Mouse (Mus musculus) urinary bladder, postnatal 36 days (tissue): ENCODE measurements around the gene Arid5b.

Experiments used
- DNase-seq, 2 experiments: peaks; one replicate each; pipeline ENCODE4 v3.0.0; 2022; ENCODE audit warnings: low spot score in 2 of 2, mixed read lengths in 1 of 2

Gene Arid5b

DNA sequence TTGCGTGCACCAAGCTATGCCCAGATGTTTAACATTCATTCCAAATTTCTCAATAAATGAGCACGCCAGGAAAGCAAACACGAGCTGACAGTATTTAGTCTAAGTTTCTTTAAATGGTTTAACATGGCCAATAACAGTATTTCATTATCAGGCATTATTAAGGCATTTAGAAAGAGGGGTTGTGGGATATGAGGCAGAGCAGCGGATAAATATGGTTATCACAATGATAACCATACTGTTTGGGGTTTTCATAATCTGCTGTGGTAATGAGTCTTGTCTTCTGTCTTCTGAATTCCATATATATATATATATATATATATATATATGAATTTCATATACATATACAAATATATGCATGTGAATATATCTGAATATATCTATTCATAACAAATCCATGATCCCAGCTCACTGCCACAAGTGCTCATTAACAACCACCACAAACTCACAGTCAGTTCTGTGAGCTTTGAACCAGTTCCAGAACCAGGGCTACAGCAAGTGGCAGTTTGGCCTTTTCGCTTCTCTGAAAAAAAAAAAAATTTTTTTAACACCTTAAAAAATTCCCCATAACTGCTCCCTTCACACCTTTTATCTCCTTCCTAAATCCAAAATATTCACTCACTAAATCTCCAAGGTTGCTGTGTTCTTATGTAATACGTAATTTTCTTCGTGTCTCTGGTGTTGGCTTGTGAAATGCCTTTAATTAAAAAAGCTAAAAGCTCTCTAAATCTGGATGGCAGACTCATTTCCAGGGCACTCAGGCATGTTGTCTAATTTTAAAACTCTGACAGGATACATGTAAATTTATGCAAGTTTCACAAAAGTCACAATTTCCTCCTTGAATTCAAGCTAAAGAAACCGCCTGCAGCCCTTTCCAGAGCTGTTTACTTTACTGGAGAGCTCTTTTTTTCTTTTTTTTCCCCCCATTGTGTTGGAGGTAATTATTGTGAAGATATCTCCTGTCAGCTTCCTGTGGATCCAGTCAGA is 113.5 kb downstream of the Arid5b start:
- no peak for DNase-seq

DNA sequence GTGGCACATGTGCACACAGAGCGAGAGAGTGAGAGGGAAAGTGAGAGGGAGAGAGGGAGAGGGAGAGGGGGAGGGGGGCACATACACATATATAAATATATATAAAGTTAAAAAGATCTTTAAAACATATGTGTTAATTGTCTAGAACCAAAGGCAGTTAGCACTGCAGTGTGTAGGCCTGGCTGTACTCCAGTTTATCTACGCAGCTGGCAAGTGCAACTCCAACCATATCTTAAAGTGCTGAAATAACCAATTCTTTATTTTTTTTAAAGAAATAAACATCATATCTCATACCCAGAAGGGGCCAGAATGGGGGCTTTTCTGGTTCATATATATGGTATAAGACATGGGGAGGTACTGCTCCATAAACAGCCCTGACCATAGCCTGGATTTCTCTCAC is 114.4 kb downstream of the Arid5b start:
- DNase-seq: no peak

DNA sequence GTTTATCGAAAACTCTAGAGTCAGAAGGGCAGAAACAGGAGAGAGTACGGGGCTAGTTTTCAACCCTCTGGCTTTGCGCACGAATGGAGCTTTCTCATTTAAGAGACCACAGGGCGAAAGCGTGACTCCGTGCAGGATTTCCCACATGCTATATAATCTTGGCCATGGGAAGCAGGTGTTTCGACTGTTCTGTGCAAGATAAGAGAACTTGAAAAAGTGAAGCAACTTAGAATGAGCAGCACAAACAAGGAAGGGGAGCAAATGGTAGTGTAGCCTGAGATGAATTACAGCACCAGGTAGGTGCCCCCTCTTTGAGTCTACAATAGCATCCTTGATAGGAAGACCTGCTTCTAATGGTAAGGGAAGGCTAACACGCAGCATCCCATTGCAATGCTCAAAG is 118.8 kb downstream of the Arid5b start:
- DNase-seq: no peak

DNA sequence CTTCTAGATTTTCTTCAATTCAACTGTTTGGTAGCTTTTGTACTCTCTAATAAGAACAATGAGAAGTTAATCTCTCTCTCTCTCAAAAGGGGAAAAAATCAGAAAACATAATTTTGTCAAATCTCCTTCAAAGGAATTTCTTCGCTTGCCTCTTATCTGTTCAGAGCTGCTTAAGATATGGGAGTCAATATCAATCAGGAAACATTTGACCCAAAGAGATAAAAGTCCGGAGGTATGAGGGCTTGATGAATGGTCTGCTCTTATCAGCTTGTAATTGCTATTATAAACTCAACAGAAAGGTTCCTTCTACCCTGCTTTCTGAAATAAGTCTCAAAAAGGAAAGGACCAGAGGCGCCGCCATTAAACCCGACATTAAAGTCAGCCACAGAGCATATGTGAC is 120.0 kb downstream of the Arid5b start:
- no peak for DNase-seq

DNA sequence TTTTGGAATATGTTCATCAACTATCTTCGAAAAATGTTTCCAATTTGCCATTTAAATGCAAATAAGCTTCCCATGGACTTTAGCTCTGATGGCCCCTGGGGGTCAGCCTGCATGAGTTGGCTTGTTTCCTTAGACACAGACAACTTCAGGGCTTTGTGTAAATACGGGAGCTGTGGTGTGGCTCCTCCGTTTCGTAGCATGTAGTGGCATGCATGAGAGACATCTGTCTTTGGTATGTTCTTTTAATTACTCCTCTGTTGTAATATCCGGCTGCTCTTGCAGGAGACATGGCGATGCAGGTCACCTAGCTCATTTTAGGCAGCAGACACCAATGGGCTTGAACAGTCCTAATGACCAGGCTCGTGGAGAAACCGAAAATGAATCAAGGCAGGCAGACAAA is 121.0 kb downstream of the Arid5b start:
- no peak for DNase-seq

DNA sequence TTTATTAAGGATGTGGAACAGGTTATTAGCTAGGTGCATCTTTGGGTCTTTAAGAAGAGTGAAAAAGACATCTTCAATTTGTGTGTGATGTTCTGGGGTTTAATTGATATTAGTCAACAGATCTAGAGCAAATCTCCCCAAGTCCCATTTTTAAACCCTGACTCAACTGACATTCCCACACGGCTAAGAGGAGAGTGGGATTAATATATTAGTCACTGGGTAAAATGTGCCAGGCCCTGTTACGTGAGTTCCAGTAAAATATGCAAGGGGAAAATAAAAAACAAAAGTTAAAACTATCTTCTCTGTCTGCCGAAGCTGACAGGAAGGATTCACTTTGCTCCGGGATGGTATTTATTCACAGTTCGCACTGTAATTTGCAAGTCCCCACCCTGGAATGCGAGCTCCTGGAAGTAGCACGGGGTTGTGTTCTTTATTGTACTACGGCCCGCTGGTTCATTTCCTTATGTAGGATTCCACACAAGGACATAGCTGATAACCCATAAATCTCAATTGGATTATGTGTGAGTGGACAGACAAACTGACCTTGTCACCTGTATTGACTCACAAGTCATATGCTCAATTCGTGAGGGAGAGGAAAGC is 121.8 kb downstream of the Arid5b start:
- no peak for DNase-seq

DNA sequence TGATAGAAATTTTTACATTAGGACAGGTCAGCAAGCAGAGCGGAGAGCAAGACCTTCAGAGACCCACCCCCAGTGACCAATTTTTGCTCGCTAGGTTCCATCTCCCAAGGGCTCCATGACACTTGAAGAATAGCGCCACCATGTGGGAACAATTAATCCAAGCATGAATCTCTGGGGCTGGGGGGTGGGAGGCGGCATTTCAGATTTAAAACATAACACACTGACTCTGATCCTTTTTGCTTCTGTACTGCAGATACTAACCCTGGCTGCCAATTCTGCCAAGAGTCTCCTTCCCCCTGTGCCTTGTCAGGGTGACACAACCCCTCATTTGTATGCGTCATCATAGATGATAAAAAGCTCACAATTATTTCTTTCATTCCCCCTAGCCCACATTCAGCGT is 122.4 kb downstream of the Arid5b start:
- DNase-seq: no peak

DNA sequence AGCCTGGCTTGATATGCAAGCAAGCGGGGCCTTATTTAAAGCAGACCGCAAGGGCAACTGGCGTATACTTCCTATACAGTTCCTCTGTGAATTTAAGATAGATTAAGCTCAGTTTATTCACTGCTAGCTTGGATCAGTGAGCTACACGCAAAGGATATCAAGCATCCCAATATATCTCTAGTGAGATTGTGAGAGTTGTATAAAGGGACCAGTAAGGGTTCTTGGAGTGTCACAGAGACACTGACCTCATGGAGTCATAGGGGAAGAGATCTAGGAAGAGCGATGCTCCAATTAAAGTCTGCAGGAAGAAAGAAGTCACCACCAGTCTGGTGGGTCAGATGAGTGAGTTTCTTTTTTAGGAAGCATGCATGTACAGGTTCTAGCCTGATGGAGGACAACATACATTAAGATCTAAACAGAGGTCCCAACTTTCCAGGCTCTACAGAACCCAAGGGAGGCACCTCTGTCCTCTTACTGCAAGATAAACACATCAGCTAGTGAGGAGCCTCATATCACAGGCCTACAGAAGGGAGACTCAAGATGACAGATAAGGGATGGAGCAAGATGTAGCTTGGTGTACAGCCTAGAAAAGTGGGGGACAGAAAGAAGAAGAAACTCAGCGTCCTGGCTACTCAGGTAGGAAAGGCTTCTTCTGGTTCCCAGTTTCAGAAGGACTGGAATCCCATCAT is 123.0 kb downstream of the Arid5b start:
- DNase-seq: no peak

DNA sequence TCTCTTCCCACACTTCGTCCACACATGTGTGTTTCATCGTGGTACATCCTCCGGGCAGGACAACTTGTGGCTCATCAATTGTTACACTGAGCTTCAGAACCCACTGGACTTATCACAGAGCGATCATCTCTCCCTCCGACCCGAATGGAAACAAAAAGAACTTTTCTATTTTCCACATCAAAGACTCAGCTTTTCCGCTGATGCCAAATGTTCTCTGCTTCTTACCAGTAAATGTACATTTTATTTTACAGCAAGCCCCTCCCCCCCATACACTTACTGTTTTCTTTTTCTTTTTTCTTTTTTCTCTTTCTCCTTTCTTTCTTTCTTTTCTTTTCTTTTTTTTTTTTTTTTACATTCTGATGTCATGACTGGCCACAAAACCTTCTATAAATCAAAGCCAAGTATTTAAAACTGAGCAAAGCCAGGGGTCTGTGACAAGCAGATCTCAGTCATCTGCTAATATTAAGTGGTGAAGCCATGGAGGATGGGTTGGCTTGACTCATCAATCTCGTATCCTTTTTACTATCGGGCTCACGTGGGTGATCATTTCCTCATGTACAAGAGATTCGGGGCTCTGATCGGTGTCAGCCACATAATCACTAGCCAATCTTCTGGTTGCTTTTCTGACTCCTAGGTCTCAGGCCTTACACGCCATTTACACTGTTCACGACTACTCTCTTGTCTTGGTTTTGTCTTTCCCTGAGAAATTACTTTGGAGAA is 124.3 kb downstream of the Arid5b start:
- no peak for DNase-seq

DNA sequence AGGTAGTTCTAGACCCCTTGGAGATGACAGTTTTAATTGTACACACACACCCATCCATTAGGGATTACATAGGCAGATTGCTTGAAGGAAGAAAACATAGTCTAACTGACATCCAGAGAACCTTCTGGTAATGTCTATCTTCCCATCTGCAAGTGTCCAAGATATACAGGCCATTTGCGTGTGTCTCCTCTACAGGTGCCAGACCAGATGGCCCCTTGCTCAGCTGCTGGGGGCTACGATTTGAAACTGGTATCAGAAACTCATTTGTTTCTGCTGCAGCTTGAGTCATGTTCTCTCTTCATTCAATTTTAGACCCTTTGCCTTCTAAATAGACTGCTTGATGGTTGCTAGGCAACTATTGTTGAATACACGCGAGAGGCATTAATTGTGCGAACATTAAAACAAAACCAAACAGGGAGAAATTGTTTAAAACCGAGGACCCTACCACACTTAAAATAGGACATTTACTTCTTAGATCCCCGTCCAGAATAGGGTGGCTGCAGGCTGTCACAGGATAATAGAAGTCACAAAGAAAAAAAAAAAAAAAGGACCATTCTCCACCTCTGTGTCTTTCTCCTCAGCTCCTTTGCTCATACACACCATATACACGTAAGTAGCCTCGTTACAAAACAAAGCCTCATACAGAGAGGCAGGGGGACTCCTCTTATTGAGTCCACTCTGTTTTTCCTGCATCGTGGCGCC is 125.0 kb downstream of the Arid5b start:
- DNase-seq: no peak

DNA sequence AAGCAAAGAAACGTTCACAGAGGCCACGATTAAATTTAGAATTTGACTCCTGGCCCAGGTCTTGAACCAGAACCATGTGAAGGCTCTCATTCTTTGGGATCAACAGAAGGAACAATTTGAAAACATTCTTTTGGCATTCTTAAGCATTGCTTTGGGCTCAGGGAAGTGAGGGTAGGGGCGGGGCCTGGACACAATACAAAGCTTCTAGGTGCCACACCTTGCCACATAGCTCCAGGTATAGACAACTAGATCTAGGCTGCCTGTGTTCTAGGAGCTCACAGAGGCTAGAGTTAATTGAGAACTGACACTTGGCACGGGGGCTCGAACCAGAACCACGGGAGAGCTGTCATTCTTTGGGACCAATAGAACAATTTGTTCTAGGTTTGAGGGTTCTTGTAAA is 130.0 kb downstream of the Arid5b start:
- no peak for DNase-seq

DNA sequence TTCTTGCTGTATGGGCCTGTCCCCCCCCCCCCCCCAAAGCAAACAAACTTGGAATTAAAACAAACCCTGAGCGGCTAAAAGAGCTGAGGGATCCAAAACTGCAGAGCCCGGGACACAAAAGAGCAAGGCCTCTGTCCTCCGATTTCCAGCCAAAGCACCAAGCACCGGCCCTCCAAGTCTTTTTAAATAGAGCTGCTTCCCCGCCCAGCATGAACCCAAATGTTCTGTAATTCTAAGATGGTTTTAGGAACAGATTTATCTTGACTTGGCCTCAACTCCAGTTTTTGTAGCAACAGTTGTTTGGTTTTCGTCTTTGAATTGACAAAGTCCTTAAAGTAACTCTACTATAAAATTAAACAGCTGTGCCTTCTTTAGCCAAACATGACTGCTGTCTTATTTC is 130.8 kb downstream of the Arid5b start:
- DNase-seq: no peak

DNA sequence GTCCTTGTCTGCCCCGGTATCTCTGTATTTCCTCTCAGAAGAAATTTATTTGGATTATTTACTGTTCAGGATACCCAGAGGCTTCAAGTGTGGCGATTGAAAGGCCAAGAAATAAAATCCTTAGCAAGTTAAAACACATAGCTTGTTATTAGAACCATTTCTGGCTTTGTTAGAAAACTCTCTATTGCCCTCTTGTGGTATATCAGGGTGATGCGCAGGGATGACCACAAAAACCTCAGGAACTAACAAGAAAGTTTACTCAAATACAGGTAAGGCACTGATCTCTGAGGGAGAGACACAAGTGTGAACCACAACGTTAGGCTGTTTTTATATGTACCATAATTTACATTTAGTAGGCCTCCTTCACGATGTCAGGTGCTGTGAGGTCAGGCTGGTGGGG is 131.7 kb downstream of the Arid5b start:
- peak in 1 of 2 experiments; percentile 59 for DNase-seq

DNA sequence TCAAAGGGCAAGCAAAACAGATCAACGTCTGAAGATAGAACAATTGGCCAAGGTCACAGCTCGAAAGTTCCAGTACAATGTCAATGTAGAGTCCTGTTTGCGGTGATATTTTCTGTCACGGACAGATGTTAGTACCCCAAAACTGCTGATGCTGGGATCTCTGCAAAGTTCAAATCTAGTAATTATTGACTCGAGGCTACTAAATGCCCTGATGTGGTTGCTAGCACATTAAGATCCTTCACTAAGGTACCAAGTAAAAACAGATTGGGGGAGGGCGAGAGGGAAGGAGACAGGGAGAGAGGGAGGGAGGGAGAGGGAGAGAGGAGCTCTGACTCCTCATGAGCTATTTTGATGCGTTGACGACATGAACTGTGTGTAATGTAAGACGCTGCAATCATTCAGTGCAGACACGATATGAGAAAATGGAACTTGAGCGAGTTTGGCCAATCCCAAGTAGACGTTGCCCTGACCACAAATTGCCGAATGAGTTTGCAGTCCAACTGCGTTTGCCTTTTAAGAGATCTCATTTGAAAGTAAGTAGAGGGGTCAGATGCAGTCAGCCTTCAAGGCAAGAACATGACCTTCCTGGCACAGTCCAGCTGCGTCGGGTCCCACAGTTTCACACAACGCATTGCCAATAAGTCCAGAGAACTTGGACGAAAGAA is 133.1 kb downstream of the Arid5b start:
- DNase-seq: no peak

DNA sequence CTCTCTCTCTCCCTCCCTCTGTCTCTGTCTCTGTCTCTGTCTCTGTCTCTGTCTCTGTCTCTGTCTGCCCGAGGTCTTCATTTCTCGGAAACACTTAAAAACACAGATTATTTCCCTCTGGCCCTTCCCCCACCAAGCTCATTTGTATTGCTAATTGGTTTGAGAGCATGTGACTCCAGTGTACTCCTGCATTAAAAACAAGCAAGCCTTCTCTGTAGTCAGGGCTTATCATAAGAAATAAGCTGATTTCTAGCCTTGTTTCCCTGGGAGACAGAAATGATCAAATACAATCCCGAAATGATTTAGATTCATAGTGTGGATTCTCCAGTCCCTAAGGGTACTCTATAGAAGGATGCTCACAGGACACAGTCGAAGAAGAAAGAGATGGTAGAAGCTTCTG is 136.0 kb downstream of the Arid5b start:
- DNase-seq: no peak

DNA sequence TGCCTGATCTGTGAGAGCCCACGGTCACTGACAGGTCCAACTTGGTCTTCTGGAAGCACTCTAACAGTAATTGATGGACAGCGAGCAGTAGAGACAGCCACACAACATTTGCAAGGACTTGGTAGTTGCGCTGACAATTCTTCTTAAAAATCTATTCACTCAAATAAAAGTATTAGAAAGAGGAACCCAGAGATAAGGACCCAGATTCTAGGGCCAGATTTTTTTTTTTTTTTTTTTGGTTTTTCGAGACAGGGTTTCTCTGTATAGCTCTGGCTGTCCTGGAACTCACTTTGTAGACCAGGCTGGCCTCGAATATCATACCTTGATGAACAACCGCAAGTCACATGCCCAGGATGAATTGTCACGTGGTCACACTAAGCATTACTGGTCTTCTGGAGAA is 137.0 kb downstream of the Arid5b start:
- no peak for DNase-seq

DNA sequence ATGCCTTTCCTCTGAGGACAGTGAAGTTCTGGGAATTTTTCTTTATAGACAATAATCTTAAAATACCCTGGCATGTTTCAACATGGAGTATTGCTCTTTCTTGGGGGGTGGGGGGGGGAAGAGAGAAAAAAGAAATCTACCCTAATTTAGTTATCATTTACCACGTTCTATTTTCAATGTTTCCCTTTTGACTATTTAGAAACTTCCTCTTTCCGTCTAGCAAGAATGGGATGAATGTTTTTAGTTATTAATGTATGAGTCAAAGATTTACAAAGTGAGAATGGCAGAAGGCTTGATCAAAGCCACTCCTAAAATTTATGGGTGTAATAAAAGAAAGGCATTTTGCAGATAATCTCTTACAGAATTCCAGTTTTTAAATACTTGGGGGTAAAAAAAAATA is 137.7 kb downstream of the Arid5b start:
- no peak for DNase-seq

DNA sequence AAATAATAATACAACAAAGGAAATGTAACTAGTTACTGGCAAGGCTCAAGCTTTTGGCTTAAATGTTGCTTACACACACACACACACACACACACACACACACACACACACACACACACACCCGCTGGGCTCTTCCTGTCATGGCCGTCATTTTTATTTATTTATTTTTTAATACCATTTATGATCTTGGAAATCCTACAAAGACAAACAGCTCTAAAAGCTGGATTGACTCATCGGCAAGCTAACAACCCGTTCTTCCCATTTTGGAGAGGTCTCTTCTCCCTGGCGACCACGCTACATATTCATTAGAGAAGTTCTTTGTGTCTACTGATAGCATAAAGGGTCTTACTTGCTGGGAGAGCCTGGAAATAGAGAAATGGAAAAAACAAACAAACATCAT is 138.2 kb downstream of the Arid5b start:
- DNase-seq: no peak

DNA sequence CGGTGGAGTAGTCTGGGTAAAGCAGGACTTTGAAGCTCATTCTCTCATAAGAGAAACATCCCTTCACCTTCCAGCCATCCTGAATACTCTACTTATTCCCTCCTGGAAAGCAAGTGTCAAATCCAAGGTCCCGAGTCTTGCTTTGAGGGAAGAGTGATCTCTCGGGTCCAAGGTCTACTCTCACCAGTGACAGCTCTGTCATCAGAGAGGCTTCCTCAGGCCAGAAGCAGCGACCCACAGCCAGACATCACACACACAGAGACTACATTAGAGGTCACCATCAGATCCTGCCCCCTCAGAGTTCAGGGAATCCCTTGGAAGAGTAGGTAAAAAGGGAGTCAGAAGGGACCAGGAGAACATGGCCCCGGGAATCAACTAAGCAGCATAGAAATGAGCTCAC is 140.4 kb downstream of the Arid5b start:
- DNase-seq: no peak

DNA sequence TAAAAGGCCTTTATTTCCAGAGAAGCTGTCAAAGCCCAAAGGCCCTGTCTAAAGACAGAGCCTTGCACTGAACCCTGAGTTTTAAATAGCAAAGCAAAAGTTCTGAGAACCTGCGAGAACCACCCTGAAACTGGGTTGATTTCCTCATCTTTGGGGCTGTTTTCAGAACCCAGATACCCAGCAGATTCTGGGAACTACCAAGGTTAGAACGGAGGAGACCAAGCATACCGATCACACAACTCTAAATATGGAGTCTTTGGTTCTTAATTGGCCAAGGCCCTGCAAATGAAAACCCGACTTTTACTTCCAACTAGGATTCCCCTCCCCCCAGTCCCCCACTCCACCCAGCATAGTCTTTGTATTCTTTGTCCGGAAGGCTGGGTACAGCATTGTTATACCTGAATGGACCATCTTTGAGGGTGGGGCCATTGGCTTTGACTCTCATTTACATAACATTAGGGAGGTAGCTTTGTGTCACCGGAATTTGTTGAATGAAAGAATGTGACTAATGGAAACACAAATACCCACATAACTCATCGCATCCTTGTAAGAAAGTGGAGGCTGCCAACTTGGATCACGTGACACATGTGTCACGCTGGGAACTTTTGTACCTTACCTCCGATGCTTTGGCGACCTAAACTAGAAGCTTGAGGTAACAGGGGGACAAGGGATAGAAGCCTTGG is 141.2 kb downstream of the Arid5b start:
- no peak for DNase-seq
